Mouse (Mus musculus) cerebellum, postnatal 10 days (tissue): ENCODE results near the gene Tmem145.
"Not testable (repeated sequence)": the region's sequence is repeated elsewhere in the genome, so short reads cannot be mapped to it uniquely, and the experiment has no call there.

Experiments used
- DNase-seq, 2 experiments: peaks; one replicate each; pipeline ENCODE4 v3.0.0; 2021; ENCODE audit warnings: mixed read lengths in 2 of 2

Gene Tmem145

DNA sequence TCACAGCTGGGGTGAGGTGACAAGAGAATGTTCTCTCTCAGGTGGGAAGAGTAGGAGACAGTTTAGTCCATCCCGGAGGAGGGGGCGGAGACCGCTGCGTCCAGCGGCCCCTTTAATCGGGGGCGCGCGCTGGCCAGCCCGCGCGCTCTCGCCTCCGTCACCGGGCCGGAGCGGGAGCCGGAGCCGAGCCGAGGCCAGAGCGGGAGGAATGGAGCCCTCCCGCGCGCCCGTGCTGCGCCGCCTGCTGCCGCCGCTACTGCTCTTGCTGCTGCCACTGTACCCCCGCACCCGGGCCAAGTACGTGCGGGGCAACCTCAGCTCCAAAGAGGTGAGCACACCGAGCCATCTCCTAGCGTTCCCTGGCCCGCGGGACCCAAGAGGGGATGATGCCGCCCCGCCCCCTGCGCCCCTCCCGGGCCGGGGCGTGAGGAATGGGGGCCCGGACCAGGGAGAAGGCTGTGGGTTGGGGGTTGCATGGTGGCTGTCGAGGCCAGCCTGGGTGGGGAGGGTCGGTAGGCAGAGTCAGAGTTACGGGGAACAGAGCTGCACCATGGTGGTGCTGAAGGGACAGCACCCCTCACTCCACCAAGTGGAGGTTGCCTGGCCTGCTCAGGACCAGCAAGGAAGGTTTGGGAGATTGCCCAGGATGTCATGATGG, at the start of gene Tmem145:
Tmem145 (plus strand) TSS at position 151 of the 658 bp plus-strand sequence.
- peak; percentile 88 to 90 for DNase-seq

DNA sequence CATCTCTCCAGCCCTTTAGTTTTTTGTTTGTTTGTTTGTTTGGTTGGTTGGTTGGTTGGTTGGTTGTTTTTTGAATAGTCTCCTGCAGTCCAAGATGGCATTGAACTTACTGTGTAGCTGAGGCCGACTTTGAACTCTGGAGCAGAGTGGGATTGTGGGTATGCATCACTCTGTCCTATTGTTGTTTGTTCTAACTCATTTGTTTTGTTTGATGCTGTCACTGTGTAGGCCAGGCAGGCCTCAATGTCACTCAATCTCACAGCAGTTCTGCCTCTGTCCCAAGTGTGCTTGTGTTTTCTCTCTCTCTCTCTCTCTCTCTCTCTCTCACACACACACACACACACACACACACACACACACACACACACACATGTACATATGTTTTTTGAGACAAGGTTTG, 44.0 kb upstream of the Tmem145 start:
- DNase-seq: no peak

DNA sequence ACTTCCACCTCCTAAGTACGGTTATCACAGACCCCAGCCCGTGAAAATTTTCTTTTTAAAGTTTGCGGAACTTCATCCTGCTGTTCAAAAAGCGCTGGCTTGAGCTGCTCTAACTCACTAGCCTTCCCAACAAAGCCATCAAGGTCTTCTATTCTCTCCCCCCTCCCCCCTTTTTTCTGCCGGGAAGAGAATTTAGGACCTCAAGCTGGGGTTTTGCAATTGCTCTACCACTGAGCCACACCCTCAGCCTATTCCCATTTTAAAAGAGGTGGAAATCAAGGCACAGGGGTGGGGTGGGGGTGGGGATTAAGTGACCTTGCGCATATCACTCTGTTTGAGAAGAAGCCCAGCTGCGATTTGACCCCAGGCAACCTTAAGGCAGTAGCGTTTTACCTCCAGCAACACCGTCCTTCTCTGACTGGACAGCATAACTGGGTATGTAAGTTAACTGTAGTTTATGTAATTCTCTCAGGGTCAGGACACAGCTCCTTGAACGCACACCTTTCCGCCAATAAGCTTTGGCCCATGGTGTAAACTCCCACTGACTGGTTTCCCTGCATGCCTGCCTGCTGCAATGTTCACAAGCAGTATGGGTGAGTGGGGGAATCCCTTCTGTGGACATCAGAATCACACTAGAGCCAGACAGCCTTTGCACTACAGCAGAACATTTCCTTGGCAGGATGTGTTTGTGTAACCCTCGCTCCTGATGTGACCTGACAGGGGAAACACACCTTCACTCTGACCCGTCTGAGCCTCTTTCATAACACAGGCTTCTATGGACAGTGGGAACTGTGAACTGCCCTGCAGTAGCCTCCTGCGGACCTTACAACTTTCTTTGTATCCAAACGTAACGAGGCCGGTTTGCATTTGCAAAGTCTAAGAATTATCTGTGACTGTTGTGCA, 41.7 kb upstream of the Tmem145 start:
- DNase-seq: no peak

DNA sequence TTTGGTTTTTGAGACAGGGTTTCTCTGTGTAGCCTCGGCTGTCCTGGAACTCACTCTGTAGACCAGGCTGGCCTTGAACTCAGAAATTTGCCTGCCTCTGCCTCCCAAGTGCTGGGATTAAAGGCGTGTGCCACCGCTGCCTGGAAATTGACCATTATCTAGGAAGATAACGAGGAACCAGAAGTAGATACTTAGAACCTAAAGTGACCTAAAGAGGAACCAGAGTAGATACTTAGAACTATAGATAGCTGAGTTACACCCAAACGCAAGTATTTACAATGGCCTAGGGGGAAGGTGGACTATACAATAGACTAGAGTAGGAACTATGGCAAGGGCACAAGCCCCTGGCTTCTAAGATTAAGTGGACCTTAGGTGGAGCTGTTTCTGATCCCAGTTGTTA, 40.2 kb upstream of the Tmem145 start:
- DNase-seq: not testable (repeated sequence)

DNA sequence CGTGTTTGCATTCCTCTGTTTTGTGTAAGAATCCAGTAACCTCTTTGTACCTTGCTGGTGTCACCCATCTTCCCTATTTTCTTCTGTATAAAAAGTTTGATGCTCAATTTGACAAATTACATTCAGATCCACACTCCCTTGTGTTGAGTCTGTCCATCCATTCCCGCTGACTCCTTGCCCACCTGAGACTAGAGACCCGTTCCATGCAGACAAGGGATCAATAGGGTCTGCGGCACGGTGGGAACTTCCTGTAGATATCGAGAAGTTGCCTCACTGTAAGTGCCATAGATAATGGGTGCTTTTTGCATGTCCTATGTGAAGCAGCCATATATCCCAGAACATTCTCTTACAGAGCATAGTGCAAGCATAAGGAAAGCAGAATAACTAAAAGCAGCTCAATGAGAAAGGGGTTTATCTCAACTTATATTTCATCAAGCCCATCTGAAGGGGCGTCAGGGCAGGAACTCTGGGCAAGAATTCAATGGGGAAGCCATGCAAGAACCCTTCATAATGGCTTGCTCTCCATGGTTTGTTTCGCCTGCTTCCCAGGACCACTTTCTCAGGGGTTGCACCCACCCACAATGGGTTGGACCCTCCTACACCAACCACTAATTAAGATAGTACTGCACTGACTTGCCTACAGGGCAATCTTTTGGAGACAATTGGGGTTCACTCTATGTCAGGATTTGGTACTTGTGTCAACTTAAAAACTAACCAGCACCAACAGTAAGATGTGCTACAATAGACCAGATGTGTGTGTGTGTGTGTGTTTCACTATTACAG, 39.5 kb upstream of the Tmem145 start:
- DNase-seq: no peak

DNA sequence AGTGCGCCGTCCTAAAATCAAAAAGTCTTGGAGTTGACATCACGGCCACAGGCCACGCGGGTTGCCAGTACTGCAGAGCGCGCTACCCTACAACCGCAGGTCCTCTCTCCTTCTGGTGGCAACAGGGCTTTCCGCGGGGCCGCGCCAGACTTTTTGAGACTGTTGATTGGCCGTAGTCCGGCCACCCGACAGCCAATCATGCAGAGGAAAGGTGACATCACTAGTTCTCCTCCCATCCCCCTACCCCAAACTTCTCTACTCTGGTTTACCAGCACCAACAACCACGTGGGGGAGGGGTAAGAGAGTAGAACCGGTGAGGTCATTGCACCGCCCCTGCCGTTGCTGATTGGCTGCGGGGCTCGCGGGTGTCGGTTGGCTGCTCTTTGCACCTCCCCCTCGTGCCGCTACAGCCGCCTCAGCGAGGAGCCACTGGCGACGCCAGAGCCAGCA, 38.6 kb upstream of the Tmem145 start, which contains the start of gene Cic:
Cic (plus strand) TSS at position 404 of the 450 bp plus-strand sequence.
- DNase-seq: peak; percentile 100

DNA sequence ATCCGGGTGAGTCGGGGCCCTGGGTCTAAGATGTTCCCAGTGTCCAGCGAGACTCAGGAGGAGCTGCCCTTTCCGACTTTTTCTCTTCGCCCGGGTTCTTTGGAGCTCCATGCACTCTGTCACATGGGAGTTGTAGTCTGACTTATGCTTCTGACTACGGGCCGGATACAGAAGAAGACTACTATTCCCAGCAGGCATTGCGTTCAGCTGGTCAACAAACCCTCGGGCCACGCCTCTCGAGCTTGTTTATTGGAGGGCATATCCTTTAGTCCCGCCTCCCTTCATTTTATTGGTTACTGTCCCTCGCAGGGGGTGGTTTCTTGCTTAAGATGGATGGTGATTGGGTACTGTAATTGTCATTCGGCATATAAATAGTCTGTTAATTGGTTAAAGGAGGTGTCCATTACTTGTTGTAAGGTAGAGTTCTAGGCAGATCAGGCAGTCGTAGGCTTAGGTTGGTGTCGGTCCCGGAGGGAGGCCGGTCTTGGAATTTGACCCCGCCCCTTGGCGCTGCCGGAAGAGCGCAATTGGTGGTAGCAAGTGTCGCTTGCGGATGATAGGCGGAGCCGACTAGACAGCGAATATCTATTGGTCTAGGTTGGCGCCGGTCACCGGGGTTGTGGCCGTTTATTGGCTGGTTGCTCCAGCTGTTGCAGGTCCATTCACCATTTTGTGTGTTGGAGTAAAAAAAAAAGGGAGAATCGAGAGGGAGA, 38.0 kb upstream of the Tmem145 start:
- peak; percentile 99 to 100 for DNase-seq

DNA sequence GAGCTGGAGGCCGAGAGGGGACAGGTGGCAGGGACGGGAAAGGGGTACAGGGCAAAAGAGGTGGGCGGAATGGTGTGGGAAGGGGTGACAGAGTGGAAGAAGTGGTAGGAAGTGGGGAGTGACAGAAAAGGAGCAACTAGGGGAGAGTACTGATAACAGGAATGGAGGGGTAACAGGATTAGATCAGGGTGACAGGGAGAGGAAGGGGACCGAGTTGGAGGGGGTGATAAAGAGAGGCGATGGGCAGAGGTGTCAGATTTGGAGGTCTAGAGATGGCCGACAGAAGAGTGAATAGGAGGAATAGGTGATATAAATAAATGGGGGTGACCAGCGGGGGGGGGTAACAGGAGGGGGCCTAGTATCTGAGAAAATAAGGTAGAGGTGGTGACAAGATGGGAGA, 37.3 kb upstream of the Tmem145 start:
- no peak for DNase-seq

DNA sequence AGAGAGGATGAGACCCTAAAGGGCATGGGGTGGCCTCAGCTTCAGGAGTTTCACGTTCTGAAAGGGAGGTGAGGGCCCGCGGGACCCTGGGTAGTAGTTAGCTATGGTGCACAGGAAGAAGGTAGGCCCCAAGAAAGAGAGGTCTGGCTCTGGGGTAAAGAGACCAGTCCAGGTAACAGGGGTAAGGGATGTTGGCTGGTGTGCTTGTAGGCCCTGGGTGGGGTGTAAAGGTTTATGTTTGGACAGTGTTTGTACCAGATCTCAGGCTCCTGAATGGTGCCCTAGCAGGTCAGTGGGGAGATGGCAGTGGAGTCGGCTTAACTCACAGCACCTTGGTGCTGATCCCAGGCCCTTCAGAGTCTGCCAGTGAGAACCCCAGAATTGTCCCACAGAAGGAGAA, 36.9 kb upstream of the Tmem145 start:
- DNase-seq: peak; percentile 23 to 36

DNA sequence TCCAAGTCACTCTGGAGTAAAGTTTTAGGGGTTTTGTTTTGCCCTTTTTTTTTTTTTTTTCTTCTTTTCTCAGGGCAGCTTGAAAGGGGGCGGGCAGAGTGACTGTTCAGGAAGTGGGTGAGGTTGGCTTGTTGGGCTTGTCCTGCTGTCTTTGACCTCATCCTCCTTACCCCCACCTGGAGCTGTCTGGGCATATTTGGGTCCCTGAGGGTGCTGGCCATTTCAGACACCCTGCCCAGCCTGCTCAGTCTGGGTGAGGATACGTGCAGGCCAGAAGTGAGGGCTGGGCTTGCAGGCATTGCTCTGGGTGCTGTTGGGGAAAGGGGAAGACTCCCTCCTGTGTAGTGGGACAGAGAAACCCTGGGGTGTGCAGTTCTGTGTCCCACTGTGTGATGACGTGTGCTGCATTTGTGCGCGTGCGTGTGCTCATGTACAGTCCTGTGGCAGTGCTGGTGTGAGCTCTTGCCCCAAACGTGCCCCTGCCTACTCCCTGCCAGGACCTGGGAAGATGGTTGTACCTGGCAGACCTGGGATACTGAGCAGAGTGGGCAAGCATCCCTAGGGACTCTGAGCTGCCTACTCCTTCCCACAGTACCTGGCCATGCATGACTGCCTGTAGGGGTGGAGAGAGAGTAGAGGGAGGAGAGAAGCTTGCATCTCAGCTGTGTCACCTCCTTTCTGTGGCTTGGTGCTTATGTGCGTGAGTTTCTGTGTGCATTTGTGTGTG, 36.2 kb upstream of the Tmem145 start:
- peak in 1 of 2 experiments; percentile 15 for DNase-seq

DNA sequence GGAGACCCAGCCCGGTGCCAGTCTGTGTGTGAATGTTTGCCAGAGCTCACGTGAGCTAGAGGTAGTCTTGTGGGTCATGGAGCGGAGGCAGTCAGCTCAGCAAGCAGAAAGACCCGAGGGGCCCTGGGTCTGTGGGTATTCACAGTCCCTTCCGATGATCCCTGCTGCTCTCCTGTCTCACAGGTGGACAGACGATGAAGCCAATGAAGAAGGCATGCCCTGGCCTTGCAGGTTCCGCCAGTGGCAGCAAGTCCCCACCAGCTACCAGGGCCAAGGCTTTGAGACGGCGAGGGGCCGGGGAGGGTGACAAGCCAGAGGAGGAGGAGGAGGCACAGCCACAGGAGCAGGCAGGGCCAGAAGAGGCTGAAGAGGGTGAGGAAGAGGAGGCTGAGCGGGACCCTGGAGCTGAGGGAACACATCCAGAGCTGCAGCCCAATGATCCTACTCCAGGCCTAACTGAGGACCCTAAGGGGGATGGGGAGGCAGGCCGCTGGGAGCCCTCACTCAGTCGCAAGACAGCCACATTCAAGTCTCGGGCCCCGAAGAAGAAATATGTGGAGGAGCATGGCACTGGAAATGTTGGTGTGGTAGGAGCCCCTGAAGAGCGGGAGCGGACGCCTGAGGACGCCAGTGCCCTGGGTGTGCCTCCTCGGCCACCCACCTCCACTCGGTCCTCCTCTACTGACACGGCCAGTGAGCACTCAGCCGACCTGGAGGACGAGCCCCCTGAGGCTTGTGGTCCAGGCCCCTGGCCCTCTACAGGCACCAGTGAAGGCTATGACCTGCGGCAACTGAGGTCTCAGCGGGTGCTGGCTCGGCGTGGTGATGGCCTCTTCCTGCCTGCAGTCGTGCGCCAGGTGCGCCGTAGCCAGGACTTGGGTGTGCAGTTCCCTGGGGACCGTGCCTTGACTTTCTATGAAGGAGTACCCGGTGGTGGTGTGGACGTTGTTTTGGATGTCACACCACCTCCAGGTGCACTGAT, 35.0 kb upstream of the Tmem145 start:
- DNase-seq: peak in 1 of 2 experiments; percentile 31

DNA sequence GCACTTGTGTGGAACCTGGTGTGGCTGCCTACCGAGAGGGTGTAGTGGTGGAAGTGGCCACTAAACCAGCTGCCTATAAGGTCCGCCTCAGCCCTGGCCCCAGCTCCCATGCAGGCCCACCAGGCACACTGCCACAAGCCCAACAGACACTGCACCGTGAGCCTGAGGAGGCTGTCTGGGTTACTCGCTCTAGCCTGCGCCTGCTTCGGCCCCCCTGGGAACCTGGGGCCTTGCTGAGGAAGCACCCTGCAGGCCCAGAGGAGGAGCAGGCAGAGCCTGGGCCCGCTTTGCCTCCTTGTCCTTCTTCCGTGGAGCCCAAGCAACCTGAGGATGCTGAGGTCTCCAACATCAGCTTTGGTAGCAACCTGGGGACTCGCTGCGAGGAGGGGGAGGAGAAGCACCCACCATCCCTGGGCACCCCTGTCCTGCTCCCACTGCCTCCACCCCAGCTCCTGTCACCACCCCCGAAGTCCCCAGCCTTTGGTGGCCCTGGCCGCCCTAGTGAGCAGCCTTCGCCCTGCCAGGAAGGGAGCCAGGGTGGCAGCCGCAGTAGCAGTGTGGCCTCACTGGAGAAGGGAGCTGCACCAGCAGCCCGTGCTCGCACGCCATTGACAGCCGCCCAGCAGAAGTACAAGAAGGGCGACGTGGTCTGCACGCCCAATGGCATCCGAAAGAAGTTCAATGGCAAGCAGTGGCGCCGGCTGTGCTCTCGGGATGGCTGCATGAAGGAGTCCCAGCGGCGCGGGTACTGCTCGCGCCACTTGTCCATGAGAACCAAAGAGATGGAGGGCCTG, 34.1 kb upstream of the Tmem145 start:
- DNase-seq: peak in 1 of 2 experiments; percentile 13

DNA sequence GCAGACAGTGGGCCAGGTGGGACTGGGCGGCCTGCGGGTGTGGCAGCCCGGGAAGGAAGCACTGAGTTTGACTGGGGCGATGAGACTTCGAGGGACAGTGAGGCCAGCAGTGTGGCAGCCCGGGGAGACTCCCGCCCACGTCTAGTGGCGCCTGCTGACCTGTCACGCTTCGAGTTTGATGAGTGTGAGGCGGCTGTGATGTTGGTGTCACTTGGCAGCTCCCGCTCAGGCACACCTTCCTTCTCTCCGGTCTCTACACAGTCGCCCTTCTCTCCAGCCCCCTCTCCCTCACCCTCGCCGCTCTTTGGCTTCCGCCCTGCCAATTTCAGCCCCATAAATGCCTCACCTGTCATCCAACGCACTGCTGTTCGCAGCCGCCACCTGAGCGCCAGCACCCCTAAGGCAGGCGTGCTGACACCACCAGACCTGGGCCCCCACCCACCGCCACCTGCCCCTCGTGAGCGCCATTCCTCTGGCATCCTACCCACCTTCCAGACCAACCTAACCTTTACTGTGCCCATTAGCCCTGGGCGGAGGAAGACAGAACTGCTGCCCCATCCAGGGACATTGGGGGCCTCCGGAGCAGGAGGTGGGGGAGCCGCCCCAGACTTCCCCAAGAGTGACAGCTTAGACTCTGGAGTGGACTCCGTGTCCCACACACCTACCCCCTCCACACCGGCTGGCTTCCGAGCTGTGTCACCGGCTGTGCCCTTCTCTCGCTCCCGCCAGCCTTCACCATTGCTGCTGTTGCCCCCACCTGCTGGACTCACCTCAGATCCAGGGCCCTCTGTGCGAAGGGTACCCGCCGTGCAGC, 33.3 kb upstream of the Tmem145 start:
- DNase-seq: peak in 1 of 2 experiments; percentile 30

DNA sequence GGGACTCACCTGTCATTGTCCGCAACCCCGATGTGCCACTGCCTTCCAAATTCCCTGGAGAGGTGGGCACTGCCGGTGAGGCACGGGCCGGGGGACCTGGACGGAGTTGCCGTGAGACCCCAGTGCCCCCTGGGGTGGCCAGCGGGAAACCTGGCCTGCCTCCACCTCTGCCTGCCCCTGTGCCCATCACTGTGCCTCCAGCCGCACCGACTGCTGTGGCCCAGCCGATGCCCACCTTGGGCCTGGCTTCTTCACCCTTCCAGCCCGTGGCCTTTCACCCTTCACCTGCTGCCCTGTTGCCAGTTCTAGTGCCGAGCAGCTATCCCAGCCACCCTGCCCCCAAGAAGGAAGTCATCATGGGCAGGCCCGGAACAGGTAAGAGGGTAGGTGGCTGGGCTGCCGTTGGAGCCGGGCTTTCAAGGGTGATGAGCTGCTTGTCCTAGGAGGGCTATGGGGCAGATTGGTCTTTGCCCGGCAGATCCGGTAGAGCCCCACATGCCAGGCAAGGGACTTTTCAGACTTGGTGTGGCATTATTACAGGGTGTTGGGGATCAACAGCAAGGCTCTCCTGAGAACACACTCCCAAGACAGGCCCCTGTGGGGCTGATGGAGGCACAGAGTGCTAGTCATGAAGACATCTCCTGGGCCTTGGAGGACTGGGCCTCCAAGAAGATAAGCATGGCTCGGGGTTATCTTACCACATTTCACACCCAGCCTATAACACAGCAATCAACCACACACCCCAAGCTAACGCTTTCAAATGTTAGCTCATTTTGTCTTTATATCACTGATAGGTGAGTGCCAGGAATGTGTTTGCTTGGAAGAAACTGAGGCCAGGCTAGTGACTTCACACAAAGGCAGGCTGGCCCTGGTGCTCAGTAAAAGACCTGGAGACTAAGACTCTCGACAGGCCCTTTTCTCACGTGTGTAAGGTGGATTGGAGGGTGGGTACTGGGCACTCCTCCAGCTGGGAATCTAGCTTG, 32.4 kb upstream of the Tmem145 start:
- DNase-seq: peak; percentile 34 to 37

DNA sequence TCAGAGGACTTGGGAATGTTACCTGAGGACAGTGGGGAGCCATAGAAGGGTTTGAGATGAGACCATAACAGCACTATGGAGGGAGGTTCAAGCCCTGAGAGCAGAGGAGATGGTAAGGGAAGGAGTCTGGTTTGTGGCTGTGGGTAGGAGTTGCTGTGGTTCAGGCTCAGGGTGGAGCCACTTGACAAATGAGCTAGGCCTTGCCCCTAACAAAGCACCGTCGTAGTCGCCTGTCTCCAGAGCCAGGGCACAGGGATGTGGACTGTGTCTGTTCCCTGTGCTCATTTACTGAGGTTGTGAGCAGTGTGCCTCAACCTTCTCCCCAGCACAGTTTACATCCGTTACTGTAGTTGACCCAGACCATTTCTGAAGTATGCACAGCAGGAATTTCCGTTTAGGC, 31.3 kb upstream of the Tmem145 start:
- DNase-seq: no peak

DNA sequence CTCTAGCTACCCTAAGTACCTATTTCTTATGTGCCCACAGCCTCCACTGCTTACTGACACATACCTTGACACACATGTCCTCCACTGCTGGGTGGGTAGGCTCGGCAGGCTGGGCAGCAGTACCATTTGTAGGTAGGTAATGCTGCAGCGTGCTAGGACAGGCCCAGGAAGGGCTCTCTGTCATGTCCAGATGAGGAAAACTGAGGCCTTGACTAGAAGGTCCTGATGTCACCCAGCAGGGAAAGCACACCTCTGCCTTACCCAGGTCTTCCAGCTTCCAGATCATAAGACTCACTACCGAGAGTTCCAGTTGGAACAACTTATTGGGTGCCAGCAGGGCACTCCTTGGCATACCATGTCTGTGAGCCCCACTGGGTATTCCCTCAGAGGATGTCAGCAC, 30.9 kb upstream of the Tmem145 start:
- no peak for DNase-seq

DNA sequence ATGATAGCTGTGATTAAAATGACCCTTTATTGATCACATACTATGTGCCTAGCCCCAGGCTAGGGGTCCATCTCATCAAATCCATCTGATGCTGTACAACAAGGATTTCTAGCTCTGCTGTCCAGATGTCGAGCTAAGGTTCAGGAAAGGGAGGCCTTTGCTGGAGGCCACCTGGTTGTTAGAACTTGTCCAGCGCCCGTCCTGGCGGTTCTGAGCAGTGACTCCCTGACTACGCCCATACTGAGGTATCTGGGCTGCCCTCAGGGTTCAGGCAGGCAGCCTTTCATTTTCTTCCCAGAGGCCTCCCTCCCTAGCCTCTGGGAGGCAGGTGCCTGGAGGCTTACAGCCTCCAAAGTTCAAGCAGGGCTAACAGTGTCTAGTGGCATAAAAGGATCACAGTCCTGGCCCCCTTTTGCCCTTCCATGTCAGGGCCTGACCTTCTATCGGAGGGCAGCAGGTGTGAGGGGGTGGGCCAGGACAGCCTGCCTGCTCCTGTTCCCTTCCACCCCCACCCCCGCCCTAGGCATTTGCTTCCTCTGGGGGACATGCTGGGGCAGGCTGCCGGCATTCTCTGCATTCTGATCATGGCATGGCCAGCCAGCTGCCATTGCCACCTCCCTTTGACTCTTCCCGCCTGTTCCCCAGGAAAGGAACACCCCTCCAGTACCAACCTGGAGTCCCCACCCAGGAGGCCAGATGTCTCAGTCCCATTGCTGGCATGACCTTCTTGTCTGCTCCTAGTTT, 30.2 kb upstream of the Tmem145 start:
- DNase-seq: peak in 1 of 2 experiments; percentile 17
